Mouse (Mus musculus): Measurements from ENCODE around the gene Foxd2.

The Foxd2 gene

DNA sequence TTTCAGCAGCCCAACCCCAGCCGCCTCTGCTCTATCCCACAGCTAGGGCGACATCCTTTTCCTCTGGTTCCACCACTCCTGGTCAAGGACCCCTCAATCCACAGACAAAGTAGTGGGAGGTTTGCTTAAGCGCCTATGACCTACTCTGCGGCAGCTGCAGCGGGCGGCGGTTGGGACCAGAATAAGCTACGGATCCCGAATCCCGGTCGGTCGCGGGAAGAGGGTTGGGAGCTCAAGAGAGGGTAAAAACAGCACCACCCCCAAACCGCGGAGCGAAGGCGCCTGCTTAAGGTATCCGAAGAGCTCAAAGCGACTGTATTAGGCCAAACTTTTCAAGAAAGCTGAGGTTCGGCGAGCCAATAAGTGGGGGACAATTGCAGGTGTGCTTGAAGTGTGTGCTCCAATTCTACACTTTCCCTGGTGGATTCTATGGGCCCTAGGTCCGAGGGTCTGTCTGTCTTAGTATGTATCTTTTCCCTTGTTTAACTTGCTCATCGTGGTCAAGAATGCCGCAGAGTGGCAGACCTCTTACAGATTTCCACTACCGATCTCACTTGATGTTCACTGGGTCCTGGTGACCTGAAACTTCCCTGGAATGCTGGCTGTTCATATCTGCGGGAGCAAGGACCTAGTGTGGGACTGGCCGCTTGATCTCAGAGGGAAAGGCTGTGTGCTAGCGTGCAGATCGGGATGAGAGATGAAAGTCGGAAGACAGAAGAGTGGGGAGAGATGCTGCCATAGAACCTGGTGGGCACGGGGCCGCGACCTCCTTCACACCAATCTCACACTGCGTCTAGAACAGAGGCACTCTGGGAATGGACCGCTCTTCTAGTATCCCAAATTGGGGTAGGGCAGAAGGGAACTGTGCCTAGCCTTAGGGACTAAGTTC, 4.3 kb upstream of the Foxd2 start:
- no peak for DNase-seq (ENCODE audit: low spot score in 2 of 2)

DNA sequence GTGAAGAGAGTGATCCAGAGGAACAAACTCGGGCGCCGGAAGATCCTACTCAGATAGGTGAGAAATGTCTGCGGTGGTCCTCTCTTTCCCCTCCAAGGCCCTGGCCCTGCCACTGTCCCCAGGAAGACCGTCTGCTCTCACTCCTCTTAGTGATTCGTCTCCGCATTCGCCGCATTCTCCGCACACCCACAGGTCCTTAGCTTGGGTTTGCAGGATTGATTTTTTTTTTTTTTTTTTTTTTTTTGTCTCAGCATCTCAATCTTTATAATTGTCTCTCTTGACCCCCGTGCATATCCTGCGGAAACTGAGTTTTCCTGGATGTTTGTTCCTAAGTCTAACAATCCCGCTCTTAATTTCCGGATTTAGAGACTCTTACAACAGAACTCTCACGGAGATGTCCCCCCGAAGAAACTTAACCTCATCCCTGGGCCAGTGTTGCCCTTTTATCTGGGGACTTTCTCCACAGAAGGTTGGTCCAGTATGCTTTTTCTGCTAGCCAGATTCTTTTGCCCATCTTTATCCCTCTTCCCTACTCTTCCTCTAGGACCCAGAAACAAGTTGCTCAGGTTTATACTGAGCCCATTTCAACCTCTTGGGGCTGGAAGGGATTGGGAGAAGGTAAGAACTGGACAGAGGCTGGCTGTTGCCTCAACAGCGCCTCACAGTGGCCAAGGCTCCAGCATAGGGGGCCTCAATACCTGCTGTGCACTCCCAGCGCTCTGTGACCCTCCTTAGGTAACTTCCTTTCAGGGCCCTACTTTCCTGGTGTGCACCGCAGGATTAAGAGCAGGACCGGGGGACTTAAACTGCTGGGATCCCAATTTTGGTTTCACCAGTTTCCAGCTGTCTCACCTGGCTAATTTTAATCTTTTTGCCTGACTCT, 1.2 kb upstream of the Foxd2 start:
- DNase-seq (ENCODE audit: low spot score in 2 of 2) = no peak

DNA sequence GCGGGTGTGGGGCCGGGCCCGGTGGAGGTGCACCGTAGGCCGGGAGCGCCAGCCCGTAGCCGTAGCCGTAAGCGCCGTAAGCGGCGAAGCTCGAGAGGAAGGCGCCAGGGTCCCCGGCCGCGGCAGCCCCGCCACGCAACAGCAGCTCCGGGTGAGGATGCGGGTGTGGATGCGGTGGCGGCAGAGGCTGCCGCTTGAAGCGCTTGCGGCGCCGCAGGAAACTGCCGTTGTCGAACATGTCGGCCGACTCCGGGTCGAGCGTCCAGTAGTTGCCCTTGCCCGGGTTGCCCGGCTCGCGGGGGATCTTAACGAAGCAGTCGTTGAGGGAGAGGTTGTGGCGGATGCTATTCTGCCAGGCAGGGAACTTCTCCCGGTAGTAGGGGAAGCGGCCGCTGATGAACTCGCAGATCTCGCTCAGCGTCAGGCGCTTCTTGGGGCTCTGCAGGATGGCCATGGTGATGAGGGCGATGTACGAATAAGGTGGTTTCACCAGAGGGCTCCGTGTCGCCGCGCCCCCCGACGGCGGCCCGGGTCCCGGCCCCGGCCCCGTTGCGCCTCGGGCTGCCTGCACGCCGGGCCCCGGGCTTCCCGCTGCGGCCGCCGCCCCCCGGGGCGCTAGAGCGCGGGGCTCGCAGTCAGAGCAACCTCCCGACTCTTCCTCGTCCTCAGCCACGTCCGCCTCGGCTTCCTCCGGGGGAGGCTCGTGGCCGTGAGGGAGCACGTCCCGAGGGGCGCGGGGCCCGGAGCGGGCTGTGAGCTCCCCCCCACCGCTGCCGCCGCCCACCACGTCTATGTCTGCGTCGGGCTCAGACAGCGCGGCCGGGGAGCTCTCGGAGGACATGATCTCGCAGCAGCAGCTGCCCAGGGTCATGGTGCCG, 483 bp downstream of the Foxd2 start:
- DNase-seq (ENCODE audit: low spot score in 2 of 2) = no peak

DNA sequence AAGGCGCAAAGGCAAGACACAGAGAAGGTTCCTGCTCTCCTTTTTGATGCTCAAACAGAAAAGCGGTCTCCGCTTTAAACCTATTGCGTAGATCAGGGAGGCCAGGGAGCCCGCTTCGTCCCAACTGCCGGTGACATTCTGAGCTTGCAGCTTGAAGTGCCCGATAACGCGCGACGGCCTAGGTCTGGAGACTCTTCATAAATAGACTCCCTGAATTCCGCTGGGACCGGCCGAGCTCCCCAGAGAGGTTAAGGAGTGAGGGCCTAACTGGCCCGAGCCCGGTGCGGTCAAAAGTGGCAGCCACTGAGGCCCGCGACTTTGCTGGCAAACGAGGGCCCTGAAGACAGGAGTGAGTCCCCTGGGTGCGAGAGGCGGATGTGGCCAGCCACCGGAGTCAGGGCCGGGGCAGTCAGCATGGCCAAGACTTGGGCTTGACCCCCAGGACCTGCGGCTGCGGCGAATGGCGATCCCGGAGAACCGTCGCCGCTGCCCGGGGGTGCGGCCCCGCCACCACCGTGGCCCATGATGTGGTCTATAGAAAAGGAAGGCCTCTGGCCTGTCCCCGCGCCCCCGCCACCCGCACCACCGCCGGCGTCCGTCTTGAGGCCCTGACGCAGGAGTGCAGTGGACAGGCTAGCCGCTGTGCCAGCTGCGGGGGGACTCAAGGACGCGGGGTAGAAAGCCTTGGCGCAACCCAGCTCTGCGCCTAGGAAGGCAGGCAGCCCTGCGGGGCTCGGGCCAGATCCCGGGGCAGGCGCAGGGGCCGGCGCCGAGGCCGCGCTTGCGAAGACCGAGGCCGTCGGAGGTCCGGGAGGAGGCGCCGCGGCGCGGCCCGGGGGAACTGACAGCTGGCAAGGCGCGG, 1.4 kb downstream of the Foxd2 start:
- DNase-seq (ENCODE audit: low spot score in 2 of 2) = no peak

DNA sequence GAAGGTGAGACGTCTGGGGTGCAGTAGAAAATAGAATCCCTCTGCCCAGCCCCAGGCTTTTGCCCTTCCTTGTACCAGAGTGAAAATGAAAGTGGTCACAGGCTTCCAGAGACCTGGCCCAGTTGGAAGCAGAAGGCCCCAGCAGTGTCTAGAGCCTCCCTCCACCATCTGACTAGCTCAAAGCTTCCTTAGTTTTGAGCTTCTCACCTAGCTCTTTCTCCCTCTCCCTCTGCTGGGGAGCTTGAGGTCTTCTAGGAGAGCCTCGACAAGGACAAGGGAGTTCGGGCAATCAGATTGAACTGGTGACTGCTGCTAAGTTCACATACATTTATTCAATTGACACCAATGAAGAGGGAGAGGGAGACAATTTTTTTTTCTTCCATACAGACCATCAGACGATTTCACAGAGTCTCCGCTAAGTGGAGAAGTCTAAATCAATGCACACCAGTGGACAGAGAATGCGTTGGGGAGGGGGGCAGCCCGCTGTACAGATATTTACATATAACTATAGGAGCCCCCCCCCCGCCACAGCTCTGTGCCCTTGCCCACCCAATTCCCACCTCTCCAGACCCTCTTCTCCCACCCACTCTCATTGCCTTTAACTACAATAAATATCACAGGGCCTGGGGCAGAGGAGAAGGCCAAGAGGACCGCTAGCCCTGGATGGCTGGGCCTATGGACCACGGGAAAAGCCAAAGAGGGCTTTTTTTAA, 2.5 kb downstream of the Foxd2 start:
- DNase-seq (ENCODE audit: low spot score in 2 of 2) = no peak

DNA sequence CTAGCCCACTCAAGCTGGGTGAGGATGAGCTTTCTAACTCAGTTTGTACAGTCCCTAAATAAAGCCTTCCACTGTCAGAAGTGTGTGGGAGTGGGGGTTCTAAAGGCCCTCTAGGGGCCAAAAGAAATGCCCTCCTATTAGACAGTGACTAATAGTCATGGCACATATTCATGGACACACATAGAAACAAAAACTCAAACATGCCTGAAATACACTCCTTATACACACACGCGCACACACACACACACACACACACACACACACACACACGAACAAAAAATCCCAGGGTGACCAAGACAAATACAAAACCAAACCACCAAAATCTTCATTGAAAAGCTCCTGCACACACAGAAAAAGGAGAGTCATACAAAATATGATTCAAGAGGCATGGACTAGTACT, 3.2 kb downstream of the Foxd2 start:
- DNase-seq (ENCODE audit: low spot score in 2 of 2) = no peak

DNA sequence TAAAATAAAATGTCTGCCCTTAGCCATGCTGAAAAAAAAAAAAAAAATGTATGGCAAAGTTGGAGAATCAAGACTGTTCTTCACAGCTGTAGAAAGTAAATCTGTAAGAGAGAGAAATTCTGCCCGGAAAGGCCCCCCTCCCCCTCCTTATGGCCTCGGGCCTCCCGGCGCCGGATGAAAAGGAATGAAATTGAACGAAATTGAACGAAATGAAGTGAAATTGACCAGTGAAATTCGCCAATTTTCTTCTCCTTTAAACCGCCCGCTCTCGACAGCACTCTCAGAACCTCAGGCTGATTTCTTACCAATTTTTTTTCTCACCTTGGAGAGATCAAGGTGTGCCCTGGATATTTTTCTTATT, 5.3 kb downstream of the Foxd2 start:
- no peak for DNase-seq (ENCODE audit: low spot score in 2 of 2)

DNA sequence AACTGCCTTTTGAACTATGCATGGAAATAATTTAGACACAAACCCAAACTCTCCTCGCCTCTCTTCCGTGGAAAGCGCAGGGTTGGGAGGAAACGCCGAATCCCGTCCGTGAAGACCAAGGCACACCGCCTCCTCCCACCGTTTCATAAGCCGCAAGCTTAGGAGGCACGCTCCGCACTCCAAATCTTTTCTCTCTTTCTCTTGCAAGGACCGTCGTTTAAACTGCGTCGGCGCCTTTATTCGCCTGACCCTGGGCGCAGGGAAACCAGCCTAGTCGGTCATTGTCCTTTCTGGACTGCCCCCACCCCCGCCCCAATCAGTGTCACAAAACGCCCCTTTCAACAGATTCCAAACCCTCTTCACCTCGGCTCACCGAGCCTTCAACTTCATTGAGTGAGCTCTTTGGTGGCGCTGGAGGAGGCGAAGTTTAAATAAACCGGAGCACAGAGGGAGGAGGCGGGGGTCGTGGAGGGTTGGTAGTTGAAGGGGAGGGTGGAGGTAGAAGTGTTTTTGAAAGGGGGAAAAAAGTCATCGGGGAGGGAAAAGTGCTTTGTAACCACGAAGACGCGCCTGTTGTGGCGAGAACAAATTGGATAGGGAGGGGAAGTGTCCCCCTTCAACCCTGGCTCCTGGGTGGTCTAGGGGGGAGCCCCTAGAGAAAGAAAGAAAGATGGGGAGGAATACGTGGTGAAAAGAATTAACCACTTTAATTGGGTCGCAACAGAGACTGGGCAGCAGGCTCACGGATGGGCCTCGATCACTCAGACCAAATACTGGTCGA, 5.8 kb downstream of the Foxd2 start:
- no peak for DNase-seq (ENCODE audit: low spot score in 2 of 2)

DNA sequence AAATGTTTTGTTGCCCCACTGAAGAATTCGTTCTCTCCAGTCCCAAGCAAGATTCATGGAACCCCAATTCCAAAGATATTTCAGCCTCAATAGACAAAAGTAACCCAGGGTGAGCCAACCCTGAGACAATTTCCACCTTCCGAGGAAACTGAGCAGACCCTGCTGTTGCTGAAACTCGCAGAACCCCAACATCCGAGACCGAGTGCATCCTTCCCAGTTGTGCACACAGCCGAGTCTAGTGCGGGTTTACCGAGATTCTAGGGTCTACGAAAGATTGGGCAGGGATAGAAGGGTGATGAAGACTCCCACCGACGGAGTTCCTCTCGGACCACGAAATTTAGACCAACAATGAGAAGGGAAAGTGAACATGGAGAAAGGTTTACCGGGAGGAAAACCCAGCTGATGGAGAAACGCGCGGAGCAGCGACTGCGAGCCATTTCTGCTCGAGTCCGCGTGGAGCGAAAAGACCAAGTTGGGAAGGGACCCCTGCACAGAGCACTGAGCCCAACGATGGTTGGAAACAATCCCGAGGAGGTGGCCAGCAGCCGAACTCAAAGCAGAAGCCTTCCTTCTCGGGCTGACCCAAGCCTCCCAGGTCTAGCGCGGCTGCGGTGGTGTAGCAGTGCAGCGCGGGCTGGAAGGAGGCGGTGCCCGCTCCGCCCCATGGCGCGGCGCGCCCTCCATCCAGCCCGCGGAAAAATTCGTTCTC, 6.9 kb downstream of the Foxd2 start:
- no peak for DNase-seq (ENCODE audit: low spot score in 2 of 2)

DNA sequence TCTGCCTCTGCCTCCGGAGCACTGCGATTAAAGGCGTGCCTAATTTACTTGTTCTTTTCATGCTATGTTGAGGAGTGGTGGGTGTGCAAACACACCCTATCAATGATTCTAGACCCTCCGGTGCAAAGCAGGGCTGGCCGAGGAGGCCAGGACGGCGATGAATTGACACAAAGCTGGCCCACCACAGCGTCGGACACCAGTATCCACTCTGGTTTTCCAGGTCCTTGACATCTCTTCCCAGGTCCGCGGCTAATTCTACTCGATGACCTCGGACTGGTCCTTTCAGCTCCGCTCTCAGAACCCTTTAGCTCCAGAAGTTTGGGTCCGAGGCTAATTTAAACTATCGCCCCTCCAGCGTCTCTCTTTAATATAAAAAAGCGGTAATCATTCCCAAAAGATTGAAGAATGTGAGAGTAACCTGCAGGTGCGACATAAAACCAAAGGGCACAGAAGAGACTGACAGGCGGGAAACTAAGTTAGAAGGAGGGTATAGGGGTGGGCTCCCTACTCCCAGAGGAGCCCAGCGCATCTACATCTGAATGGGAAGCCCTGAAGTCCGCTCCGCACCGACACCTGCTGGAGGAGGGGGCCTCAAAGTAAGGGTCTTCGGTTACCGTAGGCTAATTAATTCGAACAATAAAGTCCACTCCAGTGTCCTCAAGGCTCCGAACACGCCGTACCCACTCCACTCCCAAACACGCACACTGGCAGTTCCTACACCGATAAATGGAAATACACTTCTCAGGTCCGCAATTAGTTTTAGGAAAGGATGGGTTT, 7.6 kb downstream of the Foxd2 start:
- DNase-seq (ENCODE audit: low spot score in 2 of 2) = no peak

DNA sequence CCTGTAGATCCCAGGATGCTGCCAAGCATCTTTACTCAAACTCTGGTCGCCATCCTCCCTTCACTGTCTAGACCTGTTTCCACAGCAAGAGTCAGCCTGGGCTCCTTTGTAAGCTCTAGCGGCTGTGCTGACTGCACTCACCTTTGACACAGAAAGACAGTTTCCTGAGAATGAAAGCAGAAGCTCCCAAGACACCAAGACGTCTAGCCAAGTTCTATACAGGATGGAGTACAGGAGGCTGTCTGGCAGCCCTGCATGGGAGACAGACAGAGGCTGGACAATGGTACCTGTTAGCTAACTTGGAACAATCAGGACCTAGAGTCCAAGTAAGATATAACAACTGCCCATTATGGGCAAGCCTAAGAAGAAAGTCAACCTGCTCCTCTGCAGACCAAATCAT, 8.8 kb downstream of the Foxd2 start:
- no peak for DNase-seq (ENCODE audit: low spot score in 2 of 2)

DNA sequence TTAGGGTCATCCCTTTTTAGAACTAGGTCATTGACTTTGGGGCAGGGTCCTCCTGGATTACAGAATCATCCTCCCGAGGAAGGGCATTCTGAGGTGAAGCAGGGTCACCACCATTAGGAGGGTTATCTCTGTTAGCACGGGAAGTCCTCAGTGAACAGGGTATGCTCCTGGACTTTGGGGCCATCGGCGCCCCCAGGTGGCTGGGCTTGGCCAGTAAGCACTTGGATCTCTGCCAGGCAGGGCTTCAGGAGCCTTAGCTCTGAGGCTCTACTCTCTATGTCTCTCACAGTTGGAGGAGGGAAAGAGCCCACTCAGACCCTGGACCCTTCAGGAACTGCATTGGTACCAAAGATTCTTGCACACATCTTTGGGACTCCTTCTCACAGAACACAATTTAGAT, 10.8 kb downstream of the Foxd2 start:
- DNase-seq (ENCODE audit: low spot score in 2 of 2) = no peak

DNA sequence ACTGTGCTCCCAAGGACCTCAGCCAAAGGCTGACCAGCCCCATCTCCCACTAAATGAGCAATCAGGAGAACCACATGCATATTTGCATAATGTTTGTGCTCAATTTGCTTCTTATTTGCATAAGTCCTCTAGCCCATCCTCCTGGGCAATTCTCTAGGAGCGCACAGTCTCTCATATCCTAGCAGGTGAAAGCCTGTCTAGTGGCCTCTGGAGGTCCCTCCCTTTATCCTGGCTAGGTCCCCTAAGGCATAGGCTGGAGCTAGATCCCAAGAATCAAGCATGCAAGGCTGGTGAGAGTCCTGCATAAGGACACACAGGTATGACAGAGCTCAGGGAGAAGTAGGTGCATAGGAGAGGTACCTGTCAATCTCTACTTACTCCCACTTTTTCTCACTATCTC, 26.4 kb downstream of the Foxd2 start:
- DNase-seq (ENCODE audit: low spot score in 2 of 2) = no peak

DNA sequence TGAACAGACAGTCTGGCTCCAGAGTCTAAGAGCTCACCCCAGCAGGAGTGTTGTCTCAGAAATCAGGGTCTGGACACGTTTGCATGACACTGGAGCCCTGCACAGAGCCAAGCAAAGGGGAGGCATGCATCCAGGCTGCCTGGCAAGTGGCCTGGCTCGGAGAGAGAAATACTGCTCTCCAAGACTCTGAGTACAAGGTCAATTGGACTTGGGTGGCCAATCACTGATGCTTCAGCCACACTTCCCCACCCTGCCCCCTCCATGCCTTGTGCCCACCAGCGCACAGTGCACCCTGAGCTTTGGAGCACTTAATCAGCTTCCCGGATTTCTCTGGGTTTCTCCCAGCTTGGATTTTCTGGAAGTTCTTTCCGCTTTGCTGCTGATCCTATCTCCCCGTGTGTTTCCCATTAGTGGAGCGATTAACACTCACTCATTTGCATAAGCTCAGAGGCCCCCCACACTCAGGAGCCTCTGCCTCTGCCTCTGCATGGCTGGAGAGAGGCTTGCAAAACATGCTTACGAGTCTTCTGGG, 32.2 kb downstream of the Foxd2 start:
- DNase-seq (ENCODE audit: low spot score in 2 of 2) = no peak

DNA sequence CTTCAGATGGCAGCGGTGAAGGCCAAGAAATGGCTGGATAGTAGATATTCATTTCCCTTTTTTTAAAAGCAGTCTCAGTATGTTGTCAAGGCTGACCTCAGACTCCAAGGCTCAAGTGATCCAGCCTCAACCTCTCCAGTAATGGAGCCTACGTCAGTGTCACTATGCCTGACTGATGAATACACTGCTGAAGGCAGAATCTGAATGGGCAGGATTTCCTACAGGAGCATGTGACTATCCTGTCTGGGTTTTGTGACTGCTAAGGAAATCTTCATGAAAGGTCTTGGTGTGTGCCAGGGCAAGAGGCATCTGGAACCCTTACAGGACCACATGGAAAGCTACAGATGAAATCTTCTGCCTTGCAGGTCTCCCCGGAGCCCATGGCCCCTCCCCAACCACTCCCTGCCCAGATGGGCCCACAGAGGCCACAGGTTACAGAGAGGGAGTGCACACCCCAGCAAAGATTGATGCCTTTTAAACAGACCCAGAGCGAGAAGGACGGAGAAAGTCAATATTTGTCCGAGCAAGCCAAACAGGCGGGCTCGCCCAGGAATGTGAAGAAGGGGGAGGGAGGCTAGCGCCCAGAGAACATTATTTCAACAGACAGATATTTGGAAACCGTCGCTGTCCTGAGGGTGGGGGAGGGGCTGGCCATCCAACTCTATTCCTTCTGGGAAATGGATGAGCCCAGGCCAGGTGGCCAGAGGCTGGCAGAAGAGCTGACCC, 38.7 kb downstream of the Foxd2 start:
- no peak for DNase-seq (ENCODE audit: low spot score in 2 of 2)

DNA sequence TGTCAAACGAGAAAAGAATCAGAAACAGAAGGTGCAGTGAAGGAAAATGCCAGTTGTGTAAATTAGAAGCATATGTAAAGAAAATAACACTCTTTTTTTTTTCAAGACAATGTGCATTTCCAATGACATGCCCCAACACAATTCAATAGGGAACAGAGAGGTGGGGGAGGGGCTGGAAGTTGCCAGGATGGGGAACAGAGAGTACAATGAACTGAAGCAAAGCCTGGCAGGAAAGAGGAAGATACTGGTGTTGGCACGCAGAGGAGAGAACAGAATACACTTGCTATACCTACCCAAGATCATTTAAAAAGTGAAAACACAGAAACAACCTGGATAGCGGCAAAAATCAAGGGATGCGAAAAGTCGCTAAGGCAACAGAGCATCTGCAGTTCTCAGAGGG, 45.5 kb downstream of the Foxd2 start:
- DNase-seq (ENCODE audit: low spot score in 2 of 2) = no peak

DNA sequence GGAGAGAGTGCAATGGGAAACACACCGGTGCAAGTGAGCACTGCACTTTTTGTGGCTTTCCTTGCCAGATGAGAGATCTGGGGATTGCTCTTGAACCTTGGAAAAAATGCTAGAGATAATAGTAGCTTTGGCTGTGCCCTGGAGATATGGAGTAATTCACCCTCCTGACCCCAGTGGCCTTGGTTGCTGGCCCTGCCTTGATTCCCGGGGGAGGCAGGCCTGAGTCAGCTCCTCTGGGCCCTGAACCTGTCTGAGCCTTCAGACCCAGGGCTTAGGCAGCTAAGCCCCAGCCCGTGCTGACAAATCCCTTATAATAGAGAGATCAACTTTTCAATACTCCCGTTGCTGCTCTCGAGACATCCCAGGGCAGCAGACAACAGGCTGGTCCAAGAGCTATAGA, 50.2 kb downstream of the Foxd2 start:
- DNase-seq (ENCODE audit: low spot score in 2 of 2) = no peak

All from right cerebral cortex, postnatal 36 days (tissue).